Mouse (Mus musculus) R1 (cell line): Measurements from ENCODE around the gene Jag2.

Source experiments
- DNase-seq: peaks from one replicate; pipeline ENCODE4 v3.0.0-alpha.2; 2018; ENCODE audit warnings: low read depth, low spot score

The Jag2 gene

DNA sequence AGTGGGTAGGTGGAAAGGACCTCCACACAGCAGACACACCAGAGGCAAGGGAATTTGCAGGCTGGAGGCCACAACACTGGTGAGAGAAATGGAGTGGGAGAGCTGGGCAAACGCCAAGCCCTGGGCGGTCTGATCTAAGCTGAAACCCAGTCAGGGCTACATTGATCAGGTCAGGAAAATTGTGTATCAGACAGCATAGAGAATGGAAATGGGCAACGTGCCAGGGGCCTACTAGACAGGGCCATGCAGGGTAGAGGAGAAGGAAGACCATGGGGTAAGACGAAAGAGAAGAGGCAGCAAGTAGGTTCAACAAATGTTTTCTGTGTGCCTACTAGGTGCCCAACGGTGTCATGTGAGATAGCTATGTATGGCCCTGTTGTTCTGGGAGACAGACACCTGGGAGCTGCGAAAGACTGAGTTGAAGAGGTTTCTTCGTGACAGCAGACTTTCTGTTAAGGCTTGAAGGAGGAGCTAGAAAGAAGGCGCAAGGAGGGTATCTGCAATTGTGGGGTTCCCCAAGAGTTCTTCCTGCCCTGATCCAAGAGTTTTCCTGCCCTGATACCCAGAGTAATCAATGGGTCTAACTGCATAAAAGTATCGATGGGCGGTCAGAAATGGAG is 11.7 kb upstream of the Jag2 start:
- no peak for DNase-seq

- DNase-seq, result no peak
These were observed 11.1 kb upstream of the Jag2 start for GRCm38 (mm10) chr12:112940710-112941109.

DNA sequence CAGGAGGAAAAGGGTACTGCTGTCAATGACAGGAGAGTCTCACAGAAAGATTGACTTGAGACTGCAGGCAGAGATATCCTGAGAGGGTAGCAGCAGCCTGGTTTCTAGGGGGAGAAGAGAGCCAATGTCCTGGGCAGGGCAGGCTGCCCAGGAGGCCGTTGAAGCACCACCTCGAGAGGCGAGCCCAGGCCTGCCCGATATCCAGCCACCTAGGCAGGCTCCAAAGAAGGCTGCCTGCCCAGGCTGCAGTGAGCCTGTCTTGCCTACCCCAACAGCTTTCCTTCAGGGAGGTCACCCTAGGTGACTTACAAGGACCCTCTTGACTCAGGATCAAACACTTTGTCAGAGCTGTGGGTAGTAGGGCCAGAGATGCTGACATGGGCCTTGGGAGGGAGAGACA is 10.7 kb upstream of the Jag2 start:
- no peak for DNase-seq

DNA sequence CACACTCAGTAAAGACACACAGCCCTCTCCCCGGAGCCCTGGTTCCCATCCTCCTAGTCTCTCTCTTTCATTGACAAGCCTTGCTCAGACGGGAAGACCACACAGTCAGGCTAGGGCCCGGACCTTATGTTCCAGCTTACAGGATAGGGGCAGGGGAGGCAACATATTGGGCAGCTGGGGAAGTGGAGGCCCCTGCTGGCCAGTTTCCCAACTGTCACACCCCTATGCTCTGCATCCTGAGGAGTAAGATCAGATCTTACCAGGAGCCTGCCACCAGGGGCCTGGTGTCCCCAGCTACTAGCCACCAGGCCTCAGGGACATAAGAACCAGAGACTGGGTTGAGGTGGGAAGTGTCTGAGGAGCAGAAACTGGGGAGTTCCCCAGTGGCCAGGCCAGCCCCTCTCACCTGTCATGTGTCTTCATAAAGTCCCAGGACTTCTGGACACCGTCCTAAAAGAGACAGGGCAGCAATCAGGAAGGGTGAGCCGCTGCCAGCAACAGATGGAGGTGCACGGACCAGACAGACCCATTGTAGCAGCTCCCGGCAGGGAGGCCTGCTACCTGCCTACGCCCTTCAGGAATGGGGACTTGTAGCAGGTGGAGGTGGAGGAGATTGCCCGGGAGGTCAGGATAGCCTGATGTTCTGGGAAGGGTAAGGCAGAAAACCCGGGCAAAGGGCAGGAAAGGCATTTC is 9.4 kb upstream of the Jag2 start:
- peak; percentile 24 for DNase-seq

GRCm38 (mm10) chr12:112938366-112938765 is 8.8 kb upstream of the Jag2 start:
- no peak for DNase-seq

- peak; percentile 32 for DNase-seq
These were observed 8.3 kb upstream of the Jag2 start for GRCm38 (mm10) chr12:112937906-112938305.

- no peak for DNase-seq
These were observed 3.1 kb upstream of the Jag2 start for GRCm38 (mm10) chr12:112932647-112933046.

GRCm38 (mm10) chr12:112928401-112929241 is 955 bp downstream of the Jag2 start:
- DNase-seq, result peak; percentile 49

DNA sequence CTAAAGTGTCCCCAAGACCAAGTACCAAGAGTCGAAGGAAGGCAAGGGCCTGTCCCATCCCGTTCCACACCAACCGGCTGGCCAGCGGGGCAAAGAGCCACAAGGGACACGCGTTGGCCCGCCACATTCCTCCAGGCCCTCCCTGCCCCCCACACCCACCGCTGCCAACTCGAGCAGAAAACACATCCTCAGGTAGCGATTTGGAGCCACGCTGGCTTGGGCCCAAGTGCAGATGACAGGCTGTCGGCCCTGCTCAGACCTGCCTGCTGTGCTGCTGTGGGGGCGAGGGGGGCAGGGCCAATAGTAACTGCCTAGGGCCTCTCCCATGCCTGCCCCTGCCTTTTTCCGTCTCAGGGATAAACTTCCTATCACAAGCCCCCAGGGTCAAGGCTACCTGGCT is 2.3 kb downstream of the Jag2 start:
- no peak for DNase-seq

GRCm38 (mm10) chr12:112925950-112926349 is 3.6 kb downstream of the Jag2 start:
- DNase-seq, result no peak

DNA sequence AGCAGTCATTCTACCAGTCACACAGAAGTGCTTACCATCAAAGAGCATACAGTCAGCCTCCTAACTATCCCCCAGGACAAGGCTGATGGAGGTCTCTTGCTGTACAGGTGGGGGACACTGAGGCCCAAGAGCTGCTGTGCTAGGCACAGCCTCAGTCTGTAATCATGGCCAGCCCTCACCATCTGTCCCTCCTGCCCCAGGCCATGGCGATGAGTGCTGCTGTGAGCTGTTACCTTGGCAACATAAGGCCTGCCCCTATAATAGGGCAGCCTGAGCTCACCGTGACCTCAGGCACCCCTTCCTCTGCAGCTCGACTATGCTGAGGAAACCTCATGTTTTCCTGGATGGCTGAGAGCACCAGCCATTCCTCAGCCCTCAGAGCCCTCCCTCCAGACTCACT is 7.0 kb downstream of the Jag2 start:
- DNase-seq, result no peak

DNA sequence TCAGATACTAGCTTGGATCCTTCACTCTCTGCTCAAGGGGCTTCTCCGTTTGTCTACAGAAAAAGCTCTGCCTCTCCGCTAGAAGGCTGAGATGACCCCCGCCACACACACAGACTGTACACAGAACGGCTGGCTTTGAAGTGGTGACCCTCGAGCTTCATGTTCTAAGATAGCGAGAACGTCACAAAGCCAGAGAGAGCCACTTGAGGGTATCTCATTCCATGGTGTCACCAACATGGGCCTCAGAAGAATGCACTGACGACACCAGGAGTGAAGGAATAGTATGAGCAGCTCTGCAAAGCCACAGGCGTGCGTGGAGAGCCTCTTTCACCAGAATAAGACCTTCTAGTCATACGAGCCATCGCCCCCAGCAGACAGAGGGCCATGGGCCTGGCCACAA is 8.1 kb downstream of the Jag2 start:
- DNase-seq, result no peak

- no peak for DNase-seq
These were observed 11.7 kb downstream of the Jag2 start for GRCm38 (mm10) chr12:112917906-112918305.

GRCm38 (mm10) chr12:112917486-112917885 is 12.1 kb downstream of the Jag2 start:
- no peak for DNase-seq

DNA sequence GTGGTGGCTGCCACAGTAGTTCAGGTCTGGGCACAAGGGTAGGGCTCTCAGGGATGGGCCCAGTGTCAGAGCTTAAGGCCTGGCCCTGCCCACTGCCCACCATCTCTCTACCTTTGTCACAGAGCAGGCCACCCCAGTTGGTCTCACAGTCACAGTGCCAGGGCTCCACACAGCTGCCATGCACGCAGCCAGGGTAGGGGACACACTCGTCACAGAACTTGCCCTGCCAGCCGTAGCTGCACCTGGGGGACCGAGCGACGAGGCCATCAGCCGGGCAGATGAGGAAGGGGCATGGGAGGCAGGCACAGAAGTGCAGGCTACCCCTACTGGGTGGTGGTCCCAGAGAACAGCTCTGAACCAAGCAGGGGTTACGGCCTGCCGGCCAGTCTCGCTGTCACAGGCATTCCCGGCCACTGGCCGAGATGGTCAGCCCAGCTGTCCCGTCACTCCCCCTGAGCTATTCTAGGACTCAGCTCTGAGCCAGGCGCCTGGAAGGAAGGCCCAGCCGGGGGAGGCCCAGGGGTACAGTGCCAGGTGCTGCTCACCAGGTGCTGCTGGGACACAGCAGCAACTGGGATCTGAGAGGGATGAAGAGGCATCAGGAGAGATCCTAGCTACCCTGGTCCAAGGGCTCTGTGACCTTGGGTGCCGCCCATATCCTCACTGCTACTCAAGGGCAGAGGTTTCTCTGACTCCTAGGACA is 12.7 kb downstream of the Jag2 start:
- DNase-seq, result no peak

- no peak for DNase-seq
These were observed 14.0 kb downstream of the Jag2 start for GRCm38 (mm10) chr12:112915587-112915986.

GRCm38 (mm10) chr12:112914527-112914926 is 15.0 kb downstream of the Jag2 start:
- no peak for DNase-seq

GRCm38 (mm10) chr12:112912951-112913745 is 16.4 kb downstream of the Jag2 start:
- no peak for DNase-seq

DNA sequence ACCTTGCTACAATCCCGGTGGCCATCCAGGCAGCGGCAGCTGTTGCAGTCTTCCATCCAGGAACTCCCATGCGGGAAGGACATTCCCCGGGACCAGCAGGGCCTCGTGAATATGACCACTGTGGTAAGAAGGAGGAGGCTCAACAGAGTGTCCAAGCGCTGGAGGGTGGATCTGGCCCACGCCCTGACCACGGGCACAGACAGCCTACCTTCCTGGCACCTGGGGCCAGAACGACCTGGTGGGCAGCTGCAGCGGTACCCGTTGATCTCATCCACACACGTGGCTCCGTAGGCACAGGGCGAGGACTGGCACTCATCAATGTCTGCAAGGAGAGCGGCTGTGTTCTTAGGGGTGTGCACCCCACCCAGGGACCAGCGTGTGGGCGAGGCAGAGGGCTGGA is 17.9 kb downstream of the Jag2 start:
- DNase-seq, result no peak

- DNase-seq, result no peak
These were observed 20.6 kb downstream of the Jag2 start for GRCm38 (mm10) chr12:112908991-112909390.

DNA sequence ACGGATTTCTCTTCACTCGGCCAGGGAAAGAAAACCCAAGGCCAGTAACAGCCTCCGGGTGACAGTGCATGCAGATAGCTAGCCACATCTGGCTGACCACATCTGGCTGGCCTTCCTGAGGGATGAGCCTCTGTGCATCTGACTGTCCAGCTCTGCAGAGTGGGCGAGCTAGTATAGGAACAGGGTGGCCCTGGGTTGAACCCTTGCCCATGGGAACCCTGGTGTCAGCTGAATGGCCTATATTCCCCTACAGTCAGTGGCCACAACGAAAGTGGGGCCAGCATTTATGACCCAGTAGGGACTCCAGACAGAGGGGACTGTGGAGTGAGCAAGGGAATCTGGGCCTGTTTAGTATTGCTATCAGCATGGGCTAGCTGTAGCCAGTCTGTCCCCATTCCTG is 24.6 kb downstream of the Jag2 start:
- DNase-seq, result no peak
